Mouse (Mus musculus) WW6 (cell line): ENCODE data around the gene Apip.
A peak's percentile ranks its signal among the peaks of the same experiment; 100 is the strongest.

Source experiments
- DNase-seq: peaks from one replicate; pipeline ENCODE4 v3.0.0-alpha.2; 2013; ENCODE audit warnings: low read depth, low spot score

Gene Apip

DNA sequence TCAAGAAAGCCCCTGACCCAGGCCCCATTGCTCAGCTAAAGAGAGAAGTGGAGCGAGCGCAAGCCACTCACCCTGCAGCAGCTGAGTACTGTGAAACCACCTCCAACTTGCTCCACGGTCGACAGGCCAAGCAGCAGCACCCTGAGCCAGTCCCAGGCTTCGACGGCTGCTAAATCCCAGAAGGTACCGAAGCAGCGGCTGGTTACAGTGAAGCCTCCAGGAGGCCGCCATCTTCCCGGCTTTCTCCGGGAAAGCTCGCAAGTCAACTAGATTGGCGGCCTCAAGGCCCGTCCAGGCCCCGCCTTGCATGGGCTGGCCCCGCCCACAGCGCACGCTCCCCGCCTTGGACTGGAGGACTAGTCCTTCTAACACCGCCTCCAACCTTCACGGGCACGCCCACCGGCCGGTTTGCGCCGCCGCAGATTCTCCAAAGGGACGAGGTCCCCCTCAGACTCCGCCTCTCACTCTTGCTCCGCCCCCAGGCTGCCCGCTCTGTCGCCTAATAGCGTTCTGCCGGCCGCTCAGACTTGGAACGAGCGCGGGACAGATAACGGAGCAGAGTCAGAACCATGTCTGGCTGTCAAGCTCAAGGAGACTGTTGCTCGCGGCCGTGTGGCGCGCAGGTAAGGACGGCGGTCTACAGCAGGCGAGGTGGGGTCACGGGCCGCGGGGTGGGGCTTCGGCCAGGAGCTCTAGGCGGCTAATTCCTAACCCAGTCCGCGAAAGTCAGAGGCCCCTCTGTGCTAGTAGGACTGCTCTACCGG lies at the start of gene Apip, which contains the start of gene Pdhx:
Gene Apip (plus strand): TSS at position 457 of the 764 bp plus-strand sequence.
Gene Pdhx (minus strand): TSS at position 295 of the 764 bp plus-strand sequence.
- DNase-seq = peak; percentile 94

- no peak for DNase-seq
These were observed 35.6 kb upstream of the Apip start for GRCm38 (mm10) chr2:103037831-103038230.

DNA sequence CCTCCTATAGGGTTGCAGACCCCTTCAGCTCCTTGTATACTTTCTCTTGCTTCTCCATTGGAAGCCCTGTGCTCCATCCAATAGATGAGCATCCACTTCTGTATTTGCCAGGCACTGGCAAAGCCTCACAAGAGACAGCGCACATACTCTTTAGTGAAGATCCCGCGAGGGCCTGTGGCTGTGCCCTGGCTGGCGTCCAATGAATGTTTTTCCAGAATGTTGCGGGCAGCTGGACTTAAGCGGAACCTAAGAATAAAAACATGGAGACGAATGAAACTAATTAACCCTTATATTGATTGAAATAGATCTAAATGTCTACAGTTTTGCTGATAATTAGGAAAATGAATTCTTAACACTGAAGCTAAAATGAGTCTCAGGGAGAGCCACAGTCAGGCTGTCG lies 32.6 kb upstream of the Apip start:
- DNase-seq = no peak

- no peak for DNase-seq
These were observed 28.2 kb upstream of the Apip start for GRCm38 (mm10) chr2:103045286-103045685.

DNA sequence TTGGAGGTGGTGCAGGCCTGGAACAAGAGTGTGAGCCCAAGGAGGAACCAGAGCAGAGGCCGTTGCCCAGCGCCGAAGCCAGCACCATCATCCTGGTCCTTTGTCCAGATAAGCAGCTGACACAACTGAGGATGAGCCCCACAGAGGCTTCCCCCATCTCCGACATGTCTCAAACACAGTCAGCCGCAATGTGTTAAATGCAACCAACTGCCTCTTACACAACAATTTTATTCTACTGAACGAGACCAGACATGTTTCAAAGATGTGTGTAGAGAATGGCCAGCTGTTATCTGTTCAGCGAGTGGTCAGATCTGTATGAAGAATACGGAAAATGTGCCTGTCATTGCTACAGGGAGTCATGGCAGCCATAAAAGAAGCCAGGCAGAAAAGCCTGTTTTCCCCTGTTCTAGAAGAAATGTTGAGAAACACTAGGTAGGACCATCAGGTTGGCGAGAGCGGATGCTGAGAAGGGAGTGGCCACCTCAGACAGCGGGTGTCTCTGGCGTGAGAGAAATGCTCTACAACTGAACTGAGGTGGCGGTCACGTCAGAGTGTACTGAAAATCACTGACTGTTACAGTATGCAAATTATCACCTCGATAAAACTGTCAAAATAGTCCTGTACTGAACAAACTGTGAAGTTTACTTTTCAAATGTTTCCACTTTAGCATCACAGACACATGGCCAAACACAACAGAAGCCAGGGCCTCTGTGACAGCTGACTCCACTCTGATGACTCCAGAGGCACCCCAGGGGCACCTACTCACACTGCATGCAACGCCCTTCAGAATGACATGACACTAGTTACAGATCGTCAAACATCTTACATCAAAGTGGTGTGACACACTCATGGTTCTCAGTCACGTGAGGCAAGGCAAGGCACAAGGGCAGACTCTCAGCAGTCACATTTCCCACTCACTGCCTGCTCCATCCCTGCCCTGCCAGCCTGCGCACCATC lies 21.3 kb upstream of the Apip start:
- no peak for DNase-seq

DNA sequence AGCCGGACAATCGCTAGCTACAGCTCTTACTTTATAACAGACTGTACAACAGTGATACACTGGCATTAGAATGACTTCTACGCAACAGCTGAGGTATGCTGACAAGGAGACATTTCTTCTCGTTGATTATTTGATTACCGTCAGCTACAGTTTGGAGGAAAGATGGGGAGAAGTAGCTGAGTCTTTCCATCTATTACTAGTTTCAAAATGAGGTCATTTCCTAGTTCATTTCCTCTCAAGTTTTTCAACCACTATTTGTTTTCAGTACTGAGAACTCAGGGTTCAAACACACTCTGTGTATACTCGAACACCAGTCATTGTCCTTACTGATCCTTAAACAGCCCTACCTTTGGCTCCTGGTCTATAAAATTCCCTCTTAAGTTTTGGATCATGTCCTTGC lies 17.7 kb upstream of the Apip start:
- DNase-seq = no peak

GRCm38 (mm10) chr2:103058266-103058665 lies 15.2 kb upstream of the Apip start:
- DNase-seq = no peak

DNA sequence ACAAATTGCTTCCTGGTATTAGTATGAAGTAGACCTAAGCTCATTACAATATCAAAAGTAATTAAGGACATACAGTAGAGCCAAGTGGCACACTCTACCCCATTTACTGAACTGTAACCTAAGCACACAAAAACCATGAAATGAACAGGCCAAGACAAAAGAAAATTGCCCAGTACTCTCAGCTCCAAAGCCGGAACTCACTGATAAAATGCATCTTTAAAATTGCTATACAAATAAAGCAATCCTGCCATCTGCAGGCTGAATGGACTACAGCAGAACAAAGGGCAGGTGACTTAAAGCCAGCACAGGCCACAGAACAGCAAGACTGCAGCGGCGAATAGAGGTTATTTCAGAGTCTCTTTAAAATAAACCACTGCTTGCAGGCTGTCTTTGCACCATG lies 10.6 kb upstream of the Apip start:
- DNase-seq = no peak

- no peak for DNase-seq
These were observed 6.6 kb upstream of the Apip start for GRCm38 (mm10) chr2:103066683-103067551.

- DNase-seq = no peak
These were observed 5.8 kb upstream of the Apip start for GRCm38 (mm10) chr2:103067552-103068207.

DNA sequence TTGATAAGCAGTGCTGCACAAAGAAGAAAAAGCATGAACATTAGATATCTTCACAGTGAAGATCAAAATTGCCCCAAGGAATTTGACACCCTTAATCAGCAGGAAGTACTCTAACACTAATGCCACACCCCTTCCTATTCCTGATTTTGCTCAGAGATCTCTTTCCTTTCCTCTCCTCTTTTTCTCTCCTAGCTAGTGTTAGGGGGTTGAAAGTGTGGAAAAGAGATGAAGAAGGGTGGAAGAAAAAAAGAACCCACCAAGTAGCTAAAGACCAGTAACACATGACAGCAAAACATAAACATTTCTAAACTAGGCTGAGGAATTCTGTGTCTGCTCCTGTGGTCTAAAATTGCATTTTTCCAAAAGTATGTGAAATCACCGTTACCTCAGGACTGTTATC lies 4.9 kb upstream of the Apip start:
- no peak for DNase-seq

DNA sequence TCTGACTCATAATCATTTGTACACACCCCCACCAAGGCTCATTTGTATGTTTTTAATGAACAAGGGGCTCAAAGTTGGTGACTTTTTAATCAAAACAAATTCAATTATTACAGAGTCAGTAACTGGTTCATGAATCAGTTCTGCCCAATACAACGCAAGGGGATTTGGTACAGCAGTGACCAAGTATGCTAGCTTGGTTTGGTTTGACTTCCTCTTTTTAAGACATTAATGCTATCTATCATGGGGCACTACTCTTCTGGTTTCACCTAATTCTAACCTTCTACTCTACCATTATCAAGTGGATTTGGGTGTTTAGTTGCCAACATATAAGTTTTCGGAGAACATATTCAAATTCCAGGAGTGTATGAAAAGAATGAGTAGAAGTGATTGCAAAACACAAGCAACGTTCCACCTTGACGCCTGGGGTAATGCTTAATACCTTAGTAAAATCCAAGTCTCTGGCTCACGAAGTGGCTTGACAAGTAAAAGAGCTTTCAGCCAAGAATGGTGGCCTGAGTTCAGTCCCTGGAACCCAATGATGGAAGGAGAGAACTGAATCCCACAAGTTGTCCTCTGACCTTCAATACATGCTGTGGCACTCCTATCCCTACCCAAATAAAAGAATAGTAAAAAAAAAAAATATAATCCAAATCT lies 3.6 kb upstream of the Apip start:
- no peak for DNase-seq

DNA sequence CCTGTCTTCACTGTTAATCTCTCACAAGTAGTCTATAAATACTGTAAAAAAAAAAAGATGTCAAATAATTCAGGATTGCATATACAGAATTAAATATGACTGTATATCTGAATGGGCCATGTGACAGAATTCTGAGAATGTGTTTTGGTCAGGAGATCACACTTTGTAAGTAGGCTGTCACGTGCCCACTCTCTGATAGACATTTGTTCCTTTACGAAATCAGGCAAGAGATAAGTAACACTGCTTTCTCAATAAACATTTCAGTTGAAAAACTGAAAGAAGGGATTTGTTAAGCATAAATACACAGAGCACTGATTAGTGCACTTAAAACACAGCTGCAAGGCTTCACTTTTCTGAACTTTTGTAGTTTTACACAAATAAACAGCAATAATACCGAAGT lies 2.9 kb upstream of the Apip start:
- no peak for DNase-seq

- DNase-seq = no peak
These were observed 7.6 kb downstream of the Apip start for GRCm38 (mm10) chr2:103081117-103081516.

- no peak for DNase-seq
These were observed 8.2 kb downstream of the Apip start for GRCm38 (mm10) chr2:103081706-103082105.

DNA sequence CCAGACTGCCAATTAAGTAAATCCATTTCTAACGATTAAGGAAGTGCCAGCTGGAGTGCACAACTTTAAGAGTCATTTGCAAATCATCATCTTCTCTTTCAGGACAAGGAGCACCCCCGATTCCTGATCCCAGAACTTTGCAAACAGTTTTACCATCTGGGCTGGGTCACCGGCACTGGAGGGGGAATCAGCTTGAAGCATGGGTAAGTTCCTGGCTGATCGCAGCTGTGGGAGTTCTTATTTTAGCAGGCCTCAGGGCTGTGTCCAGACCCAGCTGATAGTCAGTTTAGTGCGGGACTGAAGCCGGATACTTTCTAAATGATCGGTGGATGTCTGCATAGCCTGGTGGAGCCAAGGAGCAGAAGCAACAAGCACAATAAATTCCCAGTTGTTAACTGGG lies 9.4 kb downstream of the Apip start:
- no peak for DNase-seq

- no peak for DNase-seq
These were observed 11.0 kb downstream of the Apip start for GRCm38 (mm10) chr2:103084451-103084850.

DNA sequence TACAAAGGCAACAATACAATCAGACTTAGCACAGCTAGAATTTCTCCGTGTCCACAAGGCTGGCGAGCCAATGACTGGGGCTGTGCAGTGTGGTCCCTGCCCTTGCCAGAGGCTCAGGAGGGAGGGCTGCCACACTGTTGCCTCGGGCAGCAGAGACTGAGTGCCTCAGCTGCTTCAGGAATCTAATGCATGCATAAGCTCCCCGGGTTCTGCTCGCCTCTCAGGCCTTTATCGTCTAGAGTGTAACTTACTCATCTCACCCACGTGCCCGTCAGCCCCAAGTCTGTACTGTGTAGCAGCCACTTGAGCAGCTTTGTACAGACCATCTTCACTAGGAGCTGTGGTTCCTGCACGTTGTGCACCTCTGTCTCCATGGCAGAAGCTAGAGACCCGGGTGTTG lies 12.2 kb downstream of the Apip start:
- no peak for DNase-seq

- no peak for DNase-seq
These were observed 13.0 kb downstream of the Apip start for GRCm38 (mm10) chr2:103086432-103086831.

DNA sequence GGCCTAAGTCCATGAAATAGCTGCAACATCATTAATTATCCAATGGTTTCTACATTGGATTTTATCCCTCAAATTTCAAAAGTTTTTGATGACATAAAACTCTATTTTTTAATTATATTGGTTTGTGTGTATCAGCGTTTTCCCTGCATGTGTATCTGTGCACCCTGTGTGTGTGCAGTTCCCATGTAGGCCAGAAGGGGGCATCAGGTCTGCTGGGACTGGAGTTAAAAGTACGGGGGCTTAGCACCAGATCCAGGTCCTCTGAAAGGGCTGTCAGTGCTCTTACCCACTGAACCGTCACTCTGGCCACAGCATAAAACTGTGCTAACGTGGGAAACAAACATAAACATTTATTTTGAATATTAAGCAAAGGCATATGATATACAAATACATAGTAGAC lies 14.6 kb downstream of the Apip start:
- no peak for DNase-seq

- no peak for DNase-seq
These were observed 16.0 kb downstream of the Apip start for GRCm38 (mm10) chr2:103089521-103089920.
